Comparison of ENCODE assay signal across 8 mouse cellular contexts in the genomic region with DNA sequence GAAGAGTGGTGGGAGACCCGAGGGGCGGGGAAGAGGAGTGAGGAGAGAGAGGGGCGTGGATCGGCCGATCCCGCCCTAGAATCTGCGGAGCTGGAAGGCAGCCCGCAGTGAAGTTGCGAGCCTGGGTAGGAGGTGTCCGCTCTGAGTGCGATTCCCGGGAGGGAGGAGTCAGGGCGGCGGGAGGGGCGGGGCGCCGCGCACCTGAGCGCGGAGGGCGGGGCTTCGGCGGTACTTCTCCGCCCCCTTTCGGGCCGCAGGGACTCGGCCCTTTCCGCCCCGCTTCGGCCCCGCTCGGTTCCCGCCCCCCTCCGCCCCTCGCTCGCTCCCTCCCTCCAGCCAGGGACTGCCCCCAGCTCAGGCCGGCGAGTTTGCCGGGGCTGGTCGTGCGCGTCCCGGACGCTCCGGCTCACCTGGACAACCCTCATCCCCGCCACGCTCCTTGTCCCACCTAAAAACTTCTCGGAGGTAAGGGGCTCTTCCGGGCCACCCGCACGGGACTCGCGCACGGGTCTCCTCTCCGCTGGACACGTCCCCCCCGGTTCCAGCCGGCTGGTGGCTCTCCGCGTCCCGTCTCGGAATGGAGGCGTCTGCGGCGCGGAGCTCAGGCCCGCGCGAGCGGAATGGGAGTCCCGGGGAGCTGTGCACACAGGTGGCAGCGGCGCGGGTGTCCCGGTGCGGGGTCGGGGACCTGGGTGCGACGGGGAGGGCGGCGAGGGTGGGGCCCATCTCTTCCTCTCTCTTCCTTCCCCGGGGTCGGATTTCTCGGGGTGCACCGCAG. TPM values are rescaled to one million over a fixed set of nuclear protein-coding genes. Genes with fewer than 3 reads are reported as not detected.
DNase-seq lines count a peak whose midpoint lies in the region; TF ChIP-seq lines count a peak whose summit lies in the region.

A gene (plus strand): TSS at position 338 of the 778 bp plus-strand sequence.

- DNase-seq in MEL (ENCODE audit: low read depth, low spot score) = peak; percentile 92
- DNase-seq in c-Kit-negative CD71-positive TER-119-positive erythroid progenitor cells, embryonic 14.5 days (ENCODE audit: low read depth, low spot score) = peak; percentile 64
- peak; percentile 86 for DNase-seq in forebrain, embryonic 10.5 days (ENCODE audit: extremely low spot score, low spot score)
- DNase-seq in heart, postnatal 14 days = peak; percentile 67 to 69
- peak; percentile 90 to 96 for DNase-seq in kidney, postnatal 36 days
- DNase-seq in lung, postnatal 36 days = peak; percentile 84
- peak; percentile 88 for DNase-seq in retina, postnatal 1 day
- DNase-seq in urinary bladder, adult 2 months (ENCODE audit: low spot score) = peak; percentile 82

- no peaks in the 10 kb centered on the region for H3K9me3 ChIP-seq in MEL (replicated peaks; ENCODE audit: insufficient read depth, low read length)
- H3K9me3 ChIP-seq in forebrain, embryonic 10.5 days = no peaks in the 10 kb centered on the region

- H3K9ac ChIP-seq in MEL (ENCODE audit: control insufficient read depth, low read depth, low read length, poor library complexity, severe bottlenecking) = peak within 1 kb of the TSS; percentile 93

- intact Hi-C loops in heart, postnatal 14 days (cut with DNase I) = loop anchor here (5.0 kb wide), 1 partner anchor 110 kb away; no protein-coding TSS in a partner anchor

- H3K27ac ChIP-seq in MEL (ENCODE audit: control insufficient read depth, low read depth, low read length) = peak within 1 kb of the TSS; percentile 52
- H3K27ac ChIP-seq in forebrain, embryonic 10.5 days = peak within 1 kb of the TSS; percentile 95

- no peak for TF ChIP-seq EP300 in MEL (IDR thresholded peaks at IDR 0.05; ENCODE audit: low read depth in 1 of 2, low read length in 2 of 2)

- TF ChIP-seq POLR2A in MEL (IDR thresholded peaks at IDR 0.05; ENCODE audit: control insufficient read depth in 1 of 2, insufficient read depth in 1 of 2, low read depth in 1 of 2, low read length in 2 of 2, poor library complexity in 1 of 2) = peak; percentile 57 to 72; a peak in 2 of 4 replicates

- H3K27me3 ChIP-seq in MEL (ENCODE audit: control insufficient read depth in 1 of 2, insufficient read depth in 2 of 2, low read length in 2 of 2) = no peaks in the 10 kb centered on the region
- peaks cover 24% of the 10 kb centered on the region for H3K27me3 ChIP-seq in forebrain, embryonic 10.5 days (ENCODE audit: poor library complexity, severe bottlenecking)

- peaks cover 0 to 19% of the 10 kb centered on the region in 2 experiments; a peak in 3 of 4 replicates for H3K36me3 ChIP-seq in MEL (ENCODE audit: control insufficient read depth in 1 of 2, insufficient read depth in 2 of 2, low read length in 2 of 2)
- peaks cover 14% of the 10 kb centered on the region for H3K36me3 ChIP-seq in forebrain, embryonic 10.5 days (replicated peaks)

- peaks cover 12% of the 10 kb centered on the region in 2 experiments; a peak in 3 of 4 replicates for H3K4me1 ChIP-seq in MEL (ENCODE audit: control insufficient read depth in 1 of 2, insufficient read depth in 2 of 2, low read length in 2 of 2)
- peaks cover 51% of the 10 kb centered on the region for H3K4me1 ChIP-seq in forebrain, embryonic 10.5 days

- no peak for TF ChIP-seq RAD21 in MEL (IDR thresholded peaks at IDR 0.05; ENCODE audit: low read depth, low read length)

- peaks cover 24% of the 10 kb centered on the region for H3K79me2 ChIP-seq in MEL (ENCODE audit: control insufficient read depth, insufficient read depth, low read length, poor library complexity)

- TF ChIP-seq CTCF in MEL (IDR thresholded peaks at IDR 0.05 in 2 of 3, conservative IDR thresholded peaks at IDR 0.05 in 1 of 3; ENCODE audit: control insufficient read depth in 1 of 3, insufficient read depth in 1 of 3, low read depth in 2 of 3, low read length in 3 of 3, poor library complexity in 1 of 3, severe bottlenecking in 1 of 3) = no peak

- under 1% methylated on average over 84 of the region's 85 CpGs for WGBS in forebrain, embryonic 10.5 days

- H3K4me3 ChIP-seq in MEL (ENCODE audit: control insufficient read depth in 1 of 2, insufficient read depth in 1 of 2, low read depth in 2 of 2, low read length in 2 of 2) = peak within 1 kb of the TSS; percentile 83 to 95
- H3K4me3 ChIP-seq in forebrain, embryonic 10.5 days = peak within 1 kb of the TSS; percentile 87

TF ChIP-seq in MEL, 35 proteins besides CTCF, POLR2A, EP300 and RAD21:
- TF ChIP-seq MEF2A (IDR thresholded peaks at IDR 0.05; ENCODE audit: extremely low read depth, insufficient replicate concordance, low read depth, low read length, poor library complexity, severe bottlenecking) = no peak
- TF ChIP-seq MAZ (IDR thresholded peaks at IDR 0.05; ENCODE audit: low read depth, low read length) = peak; percentile 91
- peak; percentile 32; the same call in 1 of the 2 replicates for TF ChIP-seq MXI1 (IDR thresholded peaks at IDR 0.05; ENCODE audit: low read depth, low read length)
- TF ChIP-seq UBTF (IDR thresholded peaks at IDR 0.05; ENCODE audit: borderline replicate concordance, insufficient read depth, low read depth, low read length) = peak; percentile 80; the same call in 1 of the 2 replicates
- 0 out of 2 replicates have a peak, but pooled peaks have one; percentile 18 for TF ChIP-seq ETS1 (IDR thresholded peaks at IDR 0.05; ENCODE audit: low read depth, low read length)
- peak; percentile 73 for TF ChIP-seq NELFE (IDR thresholded peaks at IDR 0.05; ENCODE audit: low read depth, low read length)
- no peak for TF ChIP-seq MAFK (IDR thresholded peaks at IDR 0.05; ENCODE audit: borderline replicate concordance, low read depth, low read length)
- no peak for TF ChIP-seq MYC (IDR thresholded peaks at IDR 0.05; ENCODE audit: low read depth, low read length)
- TF ChIP-seq TCF12 (IDR thresholded peaks at IDR 0.05; ENCODE audit: low read depth, low read length) = peak; percentile 20; the same call in 1 of the 2 replicates
- peak; percentile 49; the same call in 1 of the 2 replicates for TF ChIP-seq POLR2AphosphoS2 (IDR thresholded peaks at IDR 0.05; ENCODE audit: low read length)
- TF ChIP-seq ZMIZ1 (IDR thresholded peaks at IDR 0.05; ENCODE audit: low read depth, low read length) = peak; percentile 69; the same call in 1 of the 2 replicates
- TF ChIP-seq HCFC1 (IDR thresholded peaks at IDR 0.05; ENCODE audit: low read depth, low read length) = peak; percentile 22; the same call in 1 of the 2 replicates

RNA-seq across cellular contexts. Expression of the gene that starts here (rescaled TPM):
- 19.1 and 20.7 TPM in 2 replicates for total RNA-seq in MEL (2012; rRNA removed)
- 10 to 100 TPM in 1 of 2 experiments, not detected in 1; 29.6 TPM for polyA plus RNA-seq in MEL (2012; ENCODE audit: insufficient read depth in 1 of 2, insufficient read length in 2 of 2, low read depth in 1 of 2, low replicate concordance in 2 of 2, missing spikeins in 1 of 2)
- 12.7 and 14.7 TPM in 2 replicates for polyA plus RNA-seq in forebrain, embryonic 10.5 days (2016; fragmentation: Nextera tagmentation; extraction: Ambion mirVana)
- 1 to 10 TPM; 3.1 to 3.4 TPM for total RNA-seq in heart, postnatal 14 days (2021)
- polyA plus RNA-seq in urinary bladder, adult 2 months (2012; rRNA removed) = 60.2 and 68.4 TPM in 2 replicates

Comparison
In these comparisons a context has a peak if more than half of its experiments do, and no peak if none do; other contexts are left out.
1. Peak in every context shown above with its lines: DNase-seq, H3K4me3 ChIP-seq and H3K27ac ChIP-seq.